Mouse (Mus musculus): Measurements from ENCODE around the gene Mgmt. TPM values are rescaled to one million over a fixed set of nuclear protein-coding genes. Genes with fewer than 3 reads are reported as not detected.

Mgmt gene
- total and polyA plus RNA-seq, 3 experiments = 5.2 to 10.8 (median 8.5) TPM

DNA sequence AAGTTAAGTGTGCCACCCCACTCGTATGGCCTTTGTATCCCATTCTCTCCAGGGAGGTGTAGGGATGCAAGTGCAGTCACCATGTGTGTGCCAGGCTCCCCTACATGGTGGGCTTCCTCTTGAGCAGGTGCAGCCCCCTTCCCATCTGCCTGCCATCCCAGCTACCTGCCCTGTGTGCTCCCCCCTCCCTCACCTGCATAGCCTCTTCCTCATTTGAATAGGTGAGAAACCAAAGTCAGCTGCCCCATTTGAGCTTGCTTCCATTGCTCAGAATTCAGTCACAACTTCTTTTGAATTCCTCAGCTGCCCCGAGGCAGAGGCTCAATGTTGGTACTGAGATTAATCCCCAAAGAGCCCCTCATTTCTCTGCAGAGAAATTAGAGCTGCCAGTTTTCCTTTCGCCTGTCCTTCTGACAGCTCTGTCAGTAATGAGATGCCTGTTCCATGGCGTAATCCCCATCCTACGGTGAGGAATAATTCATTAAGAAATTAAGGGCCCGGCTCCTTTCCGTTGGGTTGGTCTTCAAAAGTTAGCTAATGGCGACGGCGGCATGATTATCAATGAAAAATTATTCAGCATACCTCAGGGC is 208.3 kb downstream of the Mgmt start:
- no peak for TF ChIP-seq MAFK (IDR thresholded peaks at IDR 0.05; ENCODE audit: insufficient replicate concordance, low read length)
- no peak for TF ChIP-seq HCFC1 (IDR thresholded peaks at IDR 0.05; ENCODE audit: low read depth, low read length)
- TF ChIP-seq ZNF384 (IDR thresholded peaks at IDR 0.05; ENCODE audit: low read depth, low read length) = no peak
- no peak for TF ChIP-seq UBTF (IDR thresholded peaks at IDR 0.05; ENCODE audit: low read depth, low read length)
- no peak for TF ChIP-seq BHLHE40 (IDR thresholded peaks at IDR 0.05; ENCODE audit: low read depth, low read length)
- TF ChIP-seq E2F4 (IDR thresholded peaks at IDR 0.05; ENCODE audit: insufficient replicate concordance, low read depth, low read length) = no peak
- no peak for TF ChIP-seq KAT2A (IDR thresholded peaks at IDR 0.05; ENCODE audit: insufficient replicate concordance, low read length)
- no peak for TF ChIP-seq GABPA (IDR thresholded peaks at IDR 0.05; ENCODE audit: insufficient replicate concordance, low read depth, low read length)
- no peak for TF ChIP-seq MAZ (IDR thresholded peaks at IDR 0.05; ENCODE audit: low read depth, low read length)
- no peak for TF ChIP-seq CHD2 (IDR thresholded peaks at IDR 0.05; ENCODE audit: low read length)
- no peak for TF ChIP-seq MAX (IDR thresholded peaks at IDR 0.05; ENCODE audit: low read length)
- no peak for TF ChIP-seq NELFE (IDR thresholded peaks at IDR 0.05; ENCODE audit: low read depth, low read length)
- TF ChIP-seq ZMIZ1 (IDR thresholded peaks at IDR 0.05; ENCODE audit: low read depth, low read length) = no peak
- no peak for TF ChIP-seq ETS1 (conservative IDR thresholded peaks at IDR 0.05; ENCODE audit: low read depth, low read length)
- TF ChIP-seq IRF4 (IDR thresholded peaks at IDR 0.05; ENCODE audit: low read depth, low read length) = no peak
- TF ChIP-seq ELF1 (IDR thresholded peaks at IDR 0.05; ENCODE audit: low read depth, low read length) = no peak
- Histone ChIP-seq H3K36me3 (replicated peaks in 1 of 2; ENCODE audit: control insufficient read depth in 1 of 2, insufficient read depth in 1 of 2, low read length in 1 of 2) (peaks cover 0 to 4% of the 10 kb centered on the region in 2 experiments), H3K4me1 (ENCODE audit: control insufficient read depth in 1 of 2, insufficient read depth in 2 of 2) (peaks cover 3 to 12% of the 10 kb centered on the region in 2 experiments; a peak in 3 of 4 replicates), H3K9ac (ENCODE audit: insufficient read depth, low read depth) (no peak overlapping the region), H3K9me3 (replicated peaks; ENCODE audit: low read length) (no peaks in the 10 kb centered on the region), H3K4me2 (ENCODE audit: insufficient read depth, low read depth, poor library complexity, severe bottlenecking) (no peak overlapping the region), H3K4me3 (replicated peaks in 1 of 3; ENCODE audit: low read depth in 2 of 3, low read length in 2 of 3, poor library complexity in 1 of 3) (no peak overlapping the region), H3K79me2 (replicated peaks; ENCODE audit: control insufficient read depth, extremely low read depth, insufficient read depth, poor library complexity, severe bottlenecking) (no peaks in the 10 kb centered on the region), H3K27ac (ENCODE audit: insufficient read depth, low read depth) (no peak overlapping the region), H3K27me3 (replicated peaks) (no peaks in the 10 kb centered on the region)
- dilution Hi-C loops (cut with MboI; ENCODE audit: extremely low pct_ligation_motif_present, extremely low pct_unique_long_range_greater_than_20kb, low sequenced_read_pairs) (no loop called here), in situ Hi-C loops (cut with MboI; ENCODE audit: low pct_ligation_motif_present, low pct_unique_long_range_greater_than_20kb, low sequenced_read_pairs) (no loop called here)
- no peak for DNase-seq (ENCODE audit: extremely low read depth)

DNA sequence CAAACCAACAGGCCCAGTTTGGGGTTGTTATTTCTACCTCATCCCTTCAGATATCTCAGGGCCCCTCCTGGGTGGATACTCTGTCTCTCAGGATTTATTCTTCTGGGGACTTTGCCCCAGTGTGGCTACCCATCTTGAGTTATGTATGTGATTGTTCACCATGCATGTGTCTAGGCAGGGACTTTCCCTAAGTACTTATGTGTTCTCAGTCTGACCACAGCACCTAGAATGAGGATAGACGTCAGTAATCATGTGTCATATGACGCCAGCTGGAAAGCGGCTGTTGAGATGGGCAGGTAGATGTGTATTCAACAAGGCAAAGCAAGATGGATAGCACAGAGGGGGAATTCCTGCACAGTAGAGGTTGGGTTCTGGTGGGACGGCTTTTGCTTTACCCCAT is 217.7 kb downstream of the Mgmt start:
- H3K9ac ChIP-seq (ENCODE audit: insufficient read depth, low read depth) = no peak overlapping the region
- peak overlapping the region; percentile 50; the same call in 1 of the 2 replicates for H3K27ac ChIP-seq (ENCODE audit: insufficient read depth, low read depth)
- in situ Hi-C loops (cut with MboI; ENCODE audit: low pct_ligation_motif_present, low pct_unique_long_range_greater_than_20kb, low sequenced_read_pairs) = no loop called here
- H3K36me3 ChIP-seq (replicated peaks in 1 of 2; ENCODE audit: control insufficient read depth in 1 of 2, insufficient read depth in 1 of 2, low read length in 1 of 2) = peaks cover 2 to 16% of the 10 kb centered on the region in 2 experiments
- peak; percentile 92 for DNase-seq (ENCODE audit: extremely low read depth)
- H3K4me1 ChIP-seq (ENCODE audit: control insufficient read depth in 1 of 2, insufficient read depth in 2 of 2) = peaks cover 7 to 36% of the 10 kb centered on the region in 2 experiments; a peak in 3 of 4 replicates
- H3K4me2 ChIP-seq (ENCODE audit: insufficient read depth, low read depth, poor library complexity, severe bottlenecking) = no peak overlapping the region
- H3K4me3 ChIP-seq (replicated peaks in 1 of 3; ENCODE audit: low read depth in 2 of 3, low read length in 2 of 3, poor library complexity in 1 of 3) = no peak overlapping the region
- no peaks in the 10 kb centered on the region for H3K79me2 ChIP-seq (replicated peaks; ENCODE audit: control insufficient read depth, extremely low read depth, insufficient read depth, poor library complexity, severe bottlenecking)
- peaks cover 19% of the 10 kb centered on the region for H3K9me3 ChIP-seq (replicated peaks; ENCODE audit: low read length)
- dilution Hi-C loops (cut with MboI; ENCODE audit: extremely low pct_ligation_motif_present, extremely low pct_unique_long_range_greater_than_20kb, low sequenced_read_pairs) = no loop called here
- no peaks in the 10 kb centered on the region for H3K27me3 ChIP-seq (replicated peaks)
- peak; percentile 82 for TF ChIP-seq TCF12 (IDR thresholded peaks at IDR 0.05; ENCODE audit: low read depth, low read length)
- peak; percentile 75 for TF ChIP-seq MAX (IDR thresholded peaks at IDR 0.05; ENCODE audit: low read length)
- TF ChIP-seq CHD2 (IDR thresholded peaks at IDR 0.05; ENCODE audit: low read length) = 0 out of 2 replicates have a peak, but pooled peaks have one; percentile 21
- 0 out of 2 replicates have a peak, but pooled peaks have one; percentile 40 for TF ChIP-seq TBP (conservative IDR thresholded peaks at IDR 0.05; ENCODE audit: low read depth, low read length)
- peak; percentile 68; the same call in 1 of the 2 replicates for TF ChIP-seq MYC (IDR thresholded peaks at IDR 0.05; ENCODE audit: low read depth, low read length)
- no peak for TF ChIP-seq ZNF384 (IDR thresholded peaks at IDR 0.05; ENCODE audit: low read depth, low read length)
- TF ChIP-seq ZMIZ1 (IDR thresholded peaks at IDR 0.05; ENCODE audit: low read depth, low read length) = no peak
- TF ChIP-seq POLR2A (IDR thresholded peaks at IDR 0.05; ENCODE audit: low read depth, low read length) = no peak
- TF ChIP-seq JUN (IDR thresholded peaks at IDR 0.05; ENCODE audit: insufficient read depth, low read depth, low read length) = peak; percentile 69
- TF ChIP-seq NELFE (IDR thresholded peaks at IDR 0.05; ENCODE audit: low read depth, low read length) = 0 out of 2 replicates have a peak, but pooled peaks have one; percentile 27
- TF ChIP-seq ETS1 (conservative IDR thresholded peaks at IDR 0.05; ENCODE audit: low read depth, low read length) = peak; percentile 93
- TF ChIP-seq MXI1 (IDR thresholded peaks at IDR 0.05; ENCODE audit: low read depth, low read length) = 0 out of 2 replicates have a peak, but pooled peaks have one; percentile 12
- peak; percentile 48 for TF ChIP-seq USF2 (conservative IDR thresholded peaks at IDR 0.05; ENCODE audit: low read depth, low read length)
- TF ChIP-seq MAFK (IDR thresholded peaks at IDR 0.05; ENCODE audit: insufficient replicate concordance, low read length) = no peak
- peak; percentile 63 for TF ChIP-seq USF1 (IDR thresholded peaks at IDR 0.05; ENCODE audit: low read depth, low read length)
- TF ChIP-seq MEF2A (IDR thresholded peaks at IDR 0.05; ENCODE audit: borderline replicate concordance, low read depth, low read length) = peak; percentile 89
- peak; percentile 83 for TF ChIP-seq IRF4 (IDR thresholded peaks at IDR 0.05; ENCODE audit: low read depth, low read length)
- no peak for TF ChIP-seq ZC3H11A (IDR thresholded peaks at IDR 0.05; ENCODE audit: low read depth, low read length)
- peak; percentile 27; the same call in 1 of the 2 replicates for TF ChIP-seq ELF1 (IDR thresholded peaks at IDR 0.05; ENCODE audit: low read depth, low read length)
- TF ChIP-seq CHD1 (IDR thresholded peaks at IDR 0.05; ENCODE audit: low read depth, low read length) = peak; percentile 39; the same call in 1 of the 2 replicates
- no peak for TF ChIP-seq RCOR1 (conservative IDR thresholded peaks at IDR 0.05; ENCODE audit: low read depth, low read length)
- peak; percentile 60 for TF ChIP-seq BHLHE40 (IDR thresholded peaks at IDR 0.05; ENCODE audit: low read depth, low read length)
- peak; percentile 81 for TF ChIP-seq EP300 (IDR thresholded peaks at IDR 0.05; ENCODE audit: low read length)
- TF ChIP-seq E2F4 (IDR thresholded peaks at IDR 0.05; ENCODE audit: insufficient replicate concordance, low read depth, low read length) = no peak

Measured in CH12.LX (cell line).